Mouse (Mus musculus): ENCODE data around the gene Trmt2a.

DNA sequence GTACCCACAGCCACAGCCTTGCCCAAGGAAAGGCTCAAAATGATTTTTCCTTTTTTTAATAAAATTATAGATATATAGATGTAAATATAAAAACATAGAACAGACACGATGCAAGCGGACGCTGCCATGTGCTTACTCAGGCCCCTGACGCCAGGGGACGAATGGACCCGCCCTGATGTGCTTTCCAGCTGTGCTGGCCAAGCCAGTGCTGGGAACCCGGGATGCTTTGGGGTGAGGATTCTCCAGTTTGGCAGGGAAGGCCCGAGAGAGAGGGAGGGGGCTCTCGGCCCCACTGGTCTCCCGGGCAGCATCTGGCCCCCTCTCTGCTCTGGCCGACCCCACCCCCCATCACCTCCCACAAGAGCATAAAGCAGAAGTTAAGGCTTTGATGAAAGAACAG lies 26.3 kb upstream of the Trmt2a start:
- TF ChIP-seq GATA1 (IDR thresholded peaks at IDR 0.05; ENCODE audit: low read length) (no peak), TAL1 (IDR thresholded peaks at IDR 0.05; ENCODE audit: low read length) (no peak)

Measured in erythroblast, embryonic 14.5 days (primary cell).